Mouse (Mus musculus): ENCODE measurements around the gene Dhrs7b. TPM values are rescaled to one million over a fixed set of nuclear protein-coding genes. Genes with fewer than 3 reads are reported as not detected.
"Not testable (repeated sequence)": the region's sequence is repeated elsewhere in the genome, so short reads cannot be mapped to it uniquely, and the experiment has no call there.

Gene Dhrs7b
- polyA plus RNA-seq, 1 experiment from 2014 or later: 32.7 TPM

- H3K36me3 ChIP-seq (ENCODE audit: control insufficient read depth, insufficient read depth, low read length): peaks cover 74% of the 10 kb centered on the region
- no peaks in the 10 kb centered on the region for H3K27me3 ChIP-seq (replicated peaks; ENCODE audit: control insufficient read depth, insufficient read depth, low read length)
- H3K4me3 ChIP-seq (ENCODE audit: low read depth, low read length): no peak overlapping the region
- ATAC-seq (ENCODE audit: low read depth) (no peak), DNase-seq (ENCODE audit: low spot score) (no peak)
- H3K4me1 ChIP-seq (ENCODE audit: control insufficient read depth, insufficient read depth, low read length): no peaks in the 10 kb centered on the region
- WGBS: 93% methylated on average over 3 of the region's 3 CpGs
- no peak overlapping the region for H3K9ac ChIP-seq (ENCODE audit: low read depth, low read length)
- no peak overlapping the region for H3K27ac ChIP-seq (replicated peaks; ENCODE audit: low read depth, low read length)
- H3K9me3 ChIP-seq (ENCODE audit: control insufficient read depth, low read length): no peaks in the 10 kb centered on the region
- H3K4me2 ChIP-seq (ENCODE audit: low read depth, low read length): no peak overlapping the region
Observed at GRCm38 (mm10) chr11:60861993-60862392, 31.6 kb downstream of the Dhrs7b start.

GRCm38 (mm10) chr11:60863196-60863595 lies 32.8 kb downstream of the Dhrs7b start:
- H3K9ac ChIP-seq (ENCODE audit: low read depth, low read length): no peak overlapping the region
- WGBS: 80% methylated on average over 4 of the region's 4 CpGs
- no peak overlapping the region for H3K4me3 ChIP-seq (ENCODE audit: low read depth, low read length)
- peaks cover 69% of the 10 kb centered on the region for H3K36me3 ChIP-seq (ENCODE audit: control insufficient read depth, insufficient read depth, low read length)
- H3K9me3 ChIP-seq (ENCODE audit: control insufficient read depth, low read length): no peaks in the 10 kb centered on the region
- no peak overlapping the region for H3K4me2 ChIP-seq (ENCODE audit: low read depth, low read length)
- no peaks in the 10 kb centered on the region for H3K27me3 ChIP-seq (replicated peaks; ENCODE audit: control insufficient read depth, insufficient read depth, low read length)
- H3K27ac ChIP-seq (replicated peaks; ENCODE audit: low read depth, low read length): no peak overlapping the region
- ATAC-seq (ENCODE audit: low read depth) (no peak), DNase-seq (ENCODE audit: low spot score) (no peak)
- no peaks in the 10 kb centered on the region for H3K4me1 ChIP-seq (ENCODE audit: control insufficient read depth, insufficient read depth, low read length)

GRCm38 (mm10) chr11:60864166-60864565 lies 33.7 kb downstream of the Dhrs7b start:
- no peak overlapping the region for H3K27ac ChIP-seq (replicated peaks; ENCODE audit: low read depth, low read length)
- 97% methylated on average over 2 of the region's 2 CpGs for WGBS
- no peak overlapping the region for H3K9ac ChIP-seq (ENCODE audit: low read depth, low read length)
- H3K4me1 ChIP-seq (ENCODE audit: control insufficient read depth, insufficient read depth, low read length): no peaks in the 10 kb centered on the region
- DNase-seq (ENCODE audit: low spot score): no peak
- peaks cover 60% of the 10 kb centered on the region for H3K36me3 ChIP-seq (ENCODE audit: control insufficient read depth, insufficient read depth, low read length)
- no peak overlapping the region for H3K4me3 ChIP-seq (ENCODE audit: low read depth, low read length)
- no peak for ATAC-seq (ENCODE audit: low read depth)
- no peaks in the 10 kb centered on the region for H3K27me3 ChIP-seq (replicated peaks; ENCODE audit: control insufficient read depth, insufficient read depth, low read length)
- no peak overlapping the region for H3K4me2 ChIP-seq (ENCODE audit: low read depth, low read length)
- H3K9me3 ChIP-seq (ENCODE audit: control insufficient read depth, low read length): no peaks in the 10 kb centered on the region

GRCm38 (mm10) chr11:60864916-60865315 lies 34.5 kb downstream of the Dhrs7b start:
- ATAC-seq (ENCODE audit: low read depth): no peak
- Histone ChIP-seq H3K4me2 (ENCODE audit: low read depth, low read length) (no peak overlapping the region), H3K4me1 (ENCODE audit: control insufficient read depth, insufficient read depth, low read length) (no peaks in the 10 kb centered on the region), H3K27me3 (replicated peaks; ENCODE audit: control insufficient read depth, insufficient read depth, low read length) (no peaks in the 10 kb centered on the region), H3K4me3 (ENCODE audit: low read depth, low read length) (no peak overlapping the region), H3K36me3 (ENCODE audit: control insufficient read depth, insufficient read depth, low read length) (peaks cover 59% of the 10 kb centered on the region), H3K9ac (ENCODE audit: low read depth, low read length) (no peak overlapping the region), H3K9me3 (ENCODE audit: control insufficient read depth, low read length) (no peaks in the 10 kb centered on the region), H3K27ac (replicated peaks; ENCODE audit: low read depth, low read length) (no peak overlapping the region)
- DNase-seq (ENCODE audit: low spot score): no peak
- WGBS: 94% methylated on average over 14 of the region's 14 CpGs

GRCm38 (mm10) chr11:60866021-60866420 lies 35.6 kb downstream of the Dhrs7b start:
- 72% methylated on average over 2 of the region's 2 CpGs for WGBS
- no peaks in the 10 kb centered on the region for H3K9me3 ChIP-seq (ENCODE audit: control insufficient read depth, low read length)
- no peak overlapping the region for H3K9ac ChIP-seq (ENCODE audit: low read depth, low read length)
- ATAC-seq (ENCODE audit: low read depth) (no peak), DNase-seq (ENCODE audit: low spot score) (no peak)
- no peak overlapping the region for H3K27ac ChIP-seq (replicated peaks; ENCODE audit: low read depth, low read length)
- H3K4me3 ChIP-seq (ENCODE audit: low read depth, low read length): no peak overlapping the region
- no peaks in the 10 kb centered on the region for H3K4me1 ChIP-seq (ENCODE audit: control insufficient read depth, insufficient read depth, low read length)
- peaks cover 51% of the 10 kb centered on the region for H3K36me3 ChIP-seq (ENCODE audit: control insufficient read depth, insufficient read depth, low read length)
- H3K27me3 ChIP-seq (replicated peaks; ENCODE audit: control insufficient read depth, insufficient read depth, low read length): no peaks in the 10 kb centered on the region
- no peak overlapping the region for H3K4me2 ChIP-seq (ENCODE audit: low read depth, low read length)

- no peak overlapping the region for H3K4me2 ChIP-seq (ENCODE audit: low read depth, low read length)
- ATAC-seq (ENCODE audit: low read depth) (no peak), DNase-seq (ENCODE audit: low spot score) (no peak)
- H3K4me1 ChIP-seq (ENCODE audit: control insufficient read depth, insufficient read depth, low read length): no peaks in the 10 kb centered on the region
- H3K36me3 ChIP-seq (ENCODE audit: control insufficient read depth, insufficient read depth, low read length): peaks cover 38% of the 10 kb centered on the region
- H3K27me3 ChIP-seq (replicated peaks; ENCODE audit: control insufficient read depth, insufficient read depth, low read length): no peaks in the 10 kb centered on the region
- WGBS: 87% methylated on average over 3 of the region's 3 CpGs
- no peak overlapping the region for H3K27ac ChIP-seq (replicated peaks; ENCODE audit: low read depth, low read length)
- H3K9me3 ChIP-seq (ENCODE audit: control insufficient read depth, low read length): no peaks in the 10 kb centered on the region
- H3K4me3 ChIP-seq (ENCODE audit: low read depth, low read length): no peak overlapping the region
- no peak overlapping the region for H3K9ac ChIP-seq (ENCODE audit: low read depth, low read length)
Observed at GRCm38 (mm10) chr11:60867456-60867855, 37.0 kb downstream of the Dhrs7b start.

GRCm38 (mm10) chr11:60867904-60868303 lies 37.5 kb downstream of the Dhrs7b start:
- H3K36me3 ChIP-seq (ENCODE audit: control insufficient read depth, insufficient read depth, low read length): peaks cover 35% of the 10 kb centered on the region
- no peak overlapping the region for H3K27ac ChIP-seq (replicated peaks; ENCODE audit: low read depth, low read length)
- ATAC-seq (ENCODE audit: low read depth) (no peak), DNase-seq (ENCODE audit: low spot score) (peak; percentile 16)
- no peaks in the 10 kb centered on the region for H3K27me3 ChIP-seq (replicated peaks; ENCODE audit: control insufficient read depth, insufficient read depth, low read length)
- no peaks in the 10 kb centered on the region for H3K4me1 ChIP-seq (ENCODE audit: control insufficient read depth, insufficient read depth, low read length)
- no peak overlapping the region for H3K9ac ChIP-seq (ENCODE audit: low read depth, low read length)
- 63% methylated on average over 8 of the region's 8 CpGs for WGBS
- H3K4me2 ChIP-seq (ENCODE audit: low read depth, low read length): no peak overlapping the region
- H3K9me3 ChIP-seq (ENCODE audit: control insufficient read depth, low read length): no peaks in the 10 kb centered on the region
- no peak overlapping the region for H3K4me3 ChIP-seq (ENCODE audit: low read depth, low read length)

GRCm38 (mm10) chr11:60869471-60869870 lies 39.0 kb downstream of the Dhrs7b start:
- H3K9ac ChIP-seq (ENCODE audit: low read depth, low read length); H3K27ac ChIP-seq (replicated peaks; ENCODE audit: low read depth, low read length); H3K4me2 ChIP-seq (ENCODE audit: low read depth, low read length); DNase-seq (ENCODE audit: low spot score); ATAC-seq (ENCODE audit: low read depth); H3K27me3 ChIP-seq (replicated peaks; ENCODE audit: control insufficient read depth, insufficient read depth, low read length); H3K4me1 ChIP-seq (ENCODE audit: control insufficient read depth, insufficient read depth, low read length); H3K9me3 ChIP-seq (ENCODE audit: control insufficient read depth, low read length); H3K4me3 ChIP-seq (ENCODE audit: low read depth, low read length): not testable (repeated sequence)
- peaks cover 24% of the 10 kb centered on the region for H3K36me3 ChIP-seq (ENCODE audit: control insufficient read depth, insufficient read depth, low read length)
- WGBS: 93% methylated on average over 6 of the region's 6 CpGs

GRCm38 (mm10) chr11:60871409-60871808 lies 41.0 kb downstream of the Dhrs7b start:
- Histone ChIP-seq H3K27me3 (replicated peaks; ENCODE audit: control insufficient read depth, insufficient read depth, low read length) (no peaks in the 10 kb centered on the region), H3K4me1 (ENCODE audit: control insufficient read depth, insufficient read depth, low read length) (peaks cover 6% of the 10 kb centered on the region; the same call in 1 of the 2 replicates), H3K9me3 (ENCODE audit: control insufficient read depth, low read length) (no peaks in the 10 kb centered on the region), H3K36me3 (ENCODE audit: control insufficient read depth, insufficient read depth, low read length) (peaks cover 15% of the 10 kb centered on the region), H3K4me3 (ENCODE audit: low read depth, low read length) (no peak overlapping the region), H3K9ac (ENCODE audit: low read depth, low read length) (no peak overlapping the region), H3K4me2 (ENCODE audit: low read depth, low read length) (no peak overlapping the region), H3K27ac (replicated peaks; ENCODE audit: low read depth, low read length) (no peak overlapping the region)
- WGBS: 69% methylated on average over 4 of the region's 4 CpGs
- ATAC-seq (ENCODE audit: low read depth) (no peak), DNase-seq (ENCODE audit: low spot score) (no peak)

Measured in embryonic facial prominence, embryonic 14.5 days (tissue).